Mouse (Mus musculus) gastrocnemius, postnatal 25 days (tissue): ENCODE results near the gene Vtn. TPM values are rescaled to one million over a fixed set of nuclear protein-coding genes. Genes with fewer than 3 reads are reported as not detected.
"Not testable (repeated sequence)": the region's sequence is repeated elsewhere in the genome, so short reads cannot be mapped to it uniquely, and the experiment has no call there.

Experiments
- DNase-seq: peaks from one replicate; pipeline ENCODE4 v3.0.0; 2022
- total RNA-seq, 2 experiments: library from RNA; stranded (reverse); gene quantifications; 1 replicate in 1 of 2; 2 replicates in 1 of 2; pipeline ENCODE4 v1.2.3; 2021

Gene Vtn
- total RNA-seq, 2 experiments from 2014 or later, result 11.0 to 12.5 TPM

- DNase-seq, result peak; percentile 91
Measured at GRCm38 (mm10) chr11:78497544-78498522, 1.1 kb upstream of the Vtn start, which contains the start of gene Sarm1. Gene Sarm1, minus strand, starts transcription at chr11:78497754.

DNA sequence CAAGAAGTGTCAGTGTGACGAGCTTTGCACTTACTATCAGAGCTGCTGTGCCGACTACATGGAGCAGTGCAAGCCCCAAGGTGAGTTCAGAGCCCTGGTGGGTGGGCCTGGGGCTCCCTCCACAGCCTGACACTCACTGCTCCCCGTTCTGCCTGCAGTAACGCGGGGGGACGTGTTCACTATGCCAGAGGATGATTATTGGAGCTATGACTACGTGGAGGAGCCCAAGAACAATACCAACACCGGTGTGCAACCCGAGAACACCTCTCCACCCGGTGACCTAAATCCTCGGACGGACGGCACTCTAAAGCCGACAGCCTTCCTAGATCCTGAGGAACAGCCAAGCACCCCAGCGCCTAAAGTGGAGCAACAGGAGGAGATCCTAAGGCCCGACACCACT, 652 bp downstream of the Vtn start:
- DNase-seq, result no peak

DNA sequence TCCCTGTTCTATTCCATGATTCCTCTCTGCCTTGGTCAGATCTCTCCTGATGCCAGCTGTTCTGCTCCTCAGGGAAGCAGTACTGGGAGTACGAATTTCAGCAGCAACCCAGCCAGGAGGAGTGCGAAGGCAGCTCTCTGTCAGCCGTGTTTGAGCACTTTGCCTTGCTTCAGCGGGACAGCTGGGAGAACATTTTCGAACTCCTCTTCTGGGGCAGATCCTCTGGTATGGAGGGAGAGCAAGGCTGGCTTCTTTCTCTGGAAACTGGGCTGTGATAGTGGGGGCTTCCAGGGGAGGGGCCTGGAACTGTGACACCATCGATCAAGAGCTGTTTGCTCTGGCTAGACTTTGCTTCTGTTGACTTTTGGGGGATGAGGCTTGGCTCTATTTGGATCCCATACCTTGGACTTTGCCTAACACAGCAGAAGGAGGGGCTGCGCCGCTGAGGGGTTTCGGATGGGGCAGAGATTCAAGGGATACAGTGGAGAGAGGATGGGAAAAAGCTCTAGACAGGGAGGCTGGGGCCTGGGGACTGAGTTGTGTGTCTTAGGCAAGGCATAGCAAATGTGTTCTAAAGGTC, 1.8 kb downstream of the Vtn start:
- DNase-seq, result no peak

DNA sequence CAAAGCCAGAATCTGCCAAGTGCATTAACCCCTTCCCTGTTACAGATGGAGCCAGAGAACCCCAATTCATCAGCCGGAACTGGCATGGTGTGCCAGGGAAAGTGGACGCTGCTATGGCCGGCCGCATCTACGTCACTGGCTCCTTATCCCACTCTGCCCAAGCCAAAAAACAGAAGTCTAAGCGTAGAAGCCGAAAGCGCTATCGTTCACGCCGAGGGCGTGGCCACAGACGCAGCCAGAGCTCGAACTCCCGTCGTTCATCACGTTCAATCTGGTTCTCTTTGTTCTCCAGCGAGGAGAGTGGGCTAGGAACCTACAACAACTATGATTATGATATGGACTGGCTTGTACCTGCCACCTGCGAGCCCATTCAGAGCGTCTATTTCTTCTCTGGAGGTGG, 2.6 kb downstream of the Vtn start:
- DNase-seq, result no peak

GRCm38 (mm10) chr11:78502909-78503650, 4.2 kb downstream of the Vtn start, which contains the start of gene Sebox:
Gene Sebox, plus strand, starts transcription at chr11:78503447.
- no peak for DNase-seq

- no peak for DNase-seq
Measured at GRCm38 (mm10) chr11:78505430-78505829, 6.5 kb downstream of the Vtn start.

GRCm38 (mm10) chr11:78509148-78509547, 10.3 kb downstream of the Vtn start:
- DNase-seq, result no peak

DNA sequence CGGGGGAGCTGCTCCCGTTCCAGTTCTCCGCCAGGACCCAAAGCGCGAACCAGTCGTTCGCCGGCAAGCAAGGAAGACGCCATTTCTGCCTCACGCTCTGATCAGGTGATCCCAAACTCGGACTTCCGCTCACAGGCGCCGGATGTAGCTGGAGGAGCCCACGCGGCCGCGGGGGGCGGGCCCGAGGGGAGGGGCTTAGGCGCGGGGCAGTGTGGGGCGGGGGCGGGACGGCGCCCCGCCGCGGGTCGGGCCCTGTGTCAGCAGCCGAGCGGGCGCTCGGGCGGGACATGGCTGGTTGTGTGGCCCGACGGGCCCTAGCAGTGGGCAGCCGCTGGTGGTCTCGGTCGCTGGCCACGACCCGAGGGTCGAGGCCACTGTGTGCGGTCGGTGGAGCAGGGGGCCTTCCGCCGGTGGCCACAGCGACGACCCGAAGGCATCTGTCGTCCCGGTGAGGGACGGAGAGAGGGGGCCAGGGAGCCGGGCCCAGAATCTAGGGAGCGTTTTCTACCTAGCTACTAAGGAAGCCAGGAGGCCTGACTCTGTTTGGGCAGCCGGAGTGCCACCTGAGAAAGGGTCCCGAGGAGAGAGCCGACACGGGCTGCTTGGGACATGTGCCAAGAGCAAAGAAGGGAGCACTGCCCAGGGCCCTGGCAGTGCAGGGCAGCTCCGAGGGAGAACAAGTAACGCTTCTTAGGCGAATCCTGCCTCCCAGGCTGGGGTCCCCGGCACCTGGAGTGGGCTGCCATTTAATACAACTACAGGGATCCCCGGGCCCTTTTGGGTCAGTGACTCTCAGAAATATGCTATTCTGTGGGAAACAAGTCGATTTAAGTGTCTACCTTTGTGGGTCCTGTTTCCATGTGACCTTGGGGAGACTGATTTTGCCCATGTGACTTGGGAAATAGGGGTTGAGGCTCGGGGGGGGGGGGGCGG, 13.4 kb downstream of the Vtn start, which contains the start of the genes Tmem199 and Poldip2:
Tmem199 (minus strand) TSS at position 148 of the 933 bp plus-strand sequence.
Poldip2 (plus strand) TSS at position 169 of the 933 bp plus-strand sequence.
- DNase-seq, result peak; percentile 91

DNA sequence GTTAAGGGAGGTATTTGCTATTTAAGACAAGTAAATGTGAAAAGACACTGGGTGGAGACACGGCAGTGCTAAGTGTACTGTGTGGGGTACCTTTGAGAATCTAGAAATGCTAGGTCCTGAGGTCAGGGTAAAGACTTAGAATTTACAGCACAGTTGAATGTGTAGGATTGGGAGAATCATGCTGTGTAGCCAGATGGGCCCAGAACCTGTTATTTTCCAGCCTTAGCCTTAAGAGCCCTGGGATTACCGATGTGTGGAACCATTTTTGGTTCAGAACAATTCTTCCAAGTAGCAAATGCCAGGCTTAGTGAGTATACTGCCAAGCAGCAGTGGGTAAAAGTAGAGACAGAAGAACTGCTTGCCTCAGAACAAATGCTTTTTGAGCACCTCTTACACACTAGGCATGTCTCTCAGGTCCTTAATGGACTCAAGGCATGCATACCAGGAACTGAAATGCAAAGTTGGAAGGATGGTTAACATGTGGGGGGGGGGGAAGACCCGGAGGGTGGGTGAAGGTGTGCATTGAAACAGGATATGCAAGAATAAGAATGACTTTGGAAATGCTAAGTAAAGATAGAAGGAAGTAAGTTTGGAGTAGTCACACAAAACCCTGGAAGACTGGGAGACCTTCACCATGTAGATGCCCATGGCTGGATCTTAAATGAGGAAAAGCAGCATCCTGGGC, 14.4 kb downstream of the Vtn start:
- no peak for DNase-seq

GRCm38 (mm10) chr11:78515549-78516325, 16.8 kb downstream of the Vtn start:
- no peak for DNase-seq

- DNase-seq, result no peak
Measured at GRCm38 (mm10) chr11:78518931-78519330, 20.0 kb downstream of the Vtn start.

DNA sequence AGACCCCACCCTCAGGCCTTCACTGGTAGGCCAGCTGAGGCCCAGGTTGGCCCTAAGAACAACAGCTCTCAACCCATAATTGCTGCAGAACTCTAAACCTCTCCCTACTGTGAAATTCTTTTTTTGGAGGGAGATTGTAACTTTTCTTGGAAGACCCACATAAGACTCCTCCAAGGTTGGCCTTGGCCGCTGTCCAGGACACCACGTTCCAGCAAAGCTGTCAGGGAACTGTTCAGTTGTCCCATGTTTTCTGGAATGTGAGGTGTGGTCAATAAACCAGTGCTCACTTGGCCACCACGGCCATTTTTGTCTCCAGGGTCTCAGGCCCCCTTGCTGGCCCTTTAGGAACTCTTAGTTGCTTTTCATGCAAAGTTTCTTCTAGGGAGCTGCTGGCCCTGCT, 23.0 kb downstream of the Vtn start:
- DNase-seq, result peak; percentile 18

- DNase-seq, result no peak
Measured at GRCm38 (mm10) chr11:78522481-78522997, 23.6 kb downstream of the Vtn start.

- no peak for DNase-seq
Measured at GRCm38 (mm10) chr11:78523241-78523955, 24.5 kb downstream of the Vtn start.

- no peak for DNase-seq
Measured at GRCm38 (mm10) chr11:78524838-78525237, 25.9 kb downstream of the Vtn start.

DNA sequence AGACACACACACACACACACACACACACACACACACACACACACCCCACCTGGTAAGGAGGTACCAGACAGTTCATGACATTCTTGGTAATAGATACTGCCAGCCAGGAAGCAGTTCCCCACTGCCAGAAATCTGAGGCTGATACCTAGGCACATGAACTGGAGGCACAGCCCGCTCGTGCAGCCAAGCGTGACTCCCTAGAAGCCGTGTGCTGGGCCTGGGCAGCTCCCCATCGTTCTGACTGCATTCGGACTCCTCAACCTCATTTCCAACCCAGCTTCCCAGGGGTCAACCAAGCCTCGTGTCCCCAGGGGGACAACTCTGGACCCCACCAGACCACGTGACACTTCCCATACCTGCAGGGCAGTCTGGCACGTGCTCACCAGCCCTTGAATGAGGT, 29.8 kb downstream of the Vtn start:
- no peak for DNase-seq

DNA sequence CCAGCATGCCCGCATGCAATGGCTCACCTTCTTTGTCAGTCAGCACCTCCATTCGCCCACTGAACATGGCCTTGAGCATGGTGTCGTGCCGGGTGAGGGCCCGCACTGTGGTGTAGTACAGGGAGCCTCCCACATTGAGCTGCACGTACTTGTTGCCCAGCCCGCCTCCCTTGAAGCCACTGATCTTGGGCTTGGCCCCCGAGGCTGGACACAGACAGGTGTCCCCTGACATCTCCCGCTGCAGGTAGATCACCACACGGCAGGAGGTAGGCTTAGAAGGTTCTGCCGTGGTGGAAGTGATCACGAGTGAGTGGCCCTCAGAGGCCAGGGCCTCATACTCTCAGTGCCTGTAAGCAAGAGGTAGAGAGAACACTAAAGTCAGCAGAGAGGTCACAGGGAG, 31.1 kb downstream of the Vtn start:
- DNase-seq, result no peak

GRCm38 (mm10) chr11:78531046-78531445, 32.2 kb downstream of the Vtn start:
- peak; percentile 35 for DNase-seq

- not testable (repeated sequence) for DNase-seq
Measured at GRCm38 (mm10) chr11:78531515-78531914, 32.6 kb downstream of the Vtn start.
